Mouse (Mus musculus): ENCODE measurements at regions not wholly inside any gene's neighbourhood (a gene's known extent, or its start where the extent isn't known, plus 50 kb on each side); places are given as distances from the start of the nearest gene placed in this dataset.

DNA sequence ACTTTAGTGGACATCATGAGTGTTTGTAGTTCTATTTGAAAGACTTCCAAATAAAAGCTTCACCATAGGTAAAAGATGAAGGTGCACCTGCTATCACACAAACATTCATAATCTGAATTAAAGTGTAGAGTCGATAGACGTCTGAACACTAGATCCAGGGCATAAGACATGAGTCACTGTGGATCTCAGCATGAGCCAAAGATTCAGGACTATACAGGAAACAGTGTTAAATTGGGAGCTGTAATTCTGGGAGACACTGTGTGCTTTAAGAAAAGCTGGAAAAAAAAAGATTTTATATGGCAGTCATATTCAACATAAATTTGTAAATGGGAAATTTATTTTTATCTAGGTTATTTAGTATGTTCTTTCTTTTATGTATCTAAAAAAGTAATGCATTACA, 160.5 kb downstream of the Pdha2 start:
- Histone ChIP-seq H3K36me3 (replicated peaks; ENCODE audit: low read length) (no peaks in the 10 kb centered on the region), H3K4me3 (replicated peaks) (no peak overlapping the region), H3K4me1 (no peaks in the 10 kb centered on the region), H3K27me3 (replicated peaks) (no peaks in the 10 kb centered on the region), H3K9me3 (no peaks in the 10 kb centered on the region)
- TF ChIP-seq GATA1 (IDR thresholded peaks at IDR 0.05; ENCODE audit: borderline replicate concordance, low read length) = no peak

DNA sequence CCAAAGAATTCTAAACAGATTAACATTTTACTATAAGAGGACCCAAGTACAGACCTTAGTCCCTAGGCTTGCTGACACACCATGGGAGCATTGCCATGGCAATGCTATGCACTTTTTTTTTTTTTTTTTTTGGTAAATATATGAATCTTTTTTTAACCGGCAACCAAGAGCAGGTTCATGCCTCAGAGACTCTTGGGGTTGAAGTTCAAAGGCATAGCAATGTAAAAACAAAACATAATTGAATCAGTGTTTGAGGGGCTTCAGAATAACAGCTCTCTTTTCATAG, 197.9 kb downstream of the Pdha2 start:
- Histone ChIP-seq H3K36me3 (replicated peaks; ENCODE audit: low read length) (no peaks in the 10 kb centered on the region), H3K4me1 (no peaks in the 10 kb centered on the region), H3K27me3 (replicated peaks) (no peaks in the 10 kb centered on the region), H3K9me3 (0 out of 2 replicates have a peak, but pooled peaks cover 2% of the 10 kb centered on the region), H3K4me3 (replicated peaks) (no peak overlapping the region)
- TF ChIP-seq GATA1 (IDR thresholded peaks at IDR 0.05; ENCODE audit: borderline replicate concordance, low read length) (no peak), FLI1 (IDR thresholded peaks at IDR 0.05; ENCODE audit: low read length) (no peak)

DNA sequence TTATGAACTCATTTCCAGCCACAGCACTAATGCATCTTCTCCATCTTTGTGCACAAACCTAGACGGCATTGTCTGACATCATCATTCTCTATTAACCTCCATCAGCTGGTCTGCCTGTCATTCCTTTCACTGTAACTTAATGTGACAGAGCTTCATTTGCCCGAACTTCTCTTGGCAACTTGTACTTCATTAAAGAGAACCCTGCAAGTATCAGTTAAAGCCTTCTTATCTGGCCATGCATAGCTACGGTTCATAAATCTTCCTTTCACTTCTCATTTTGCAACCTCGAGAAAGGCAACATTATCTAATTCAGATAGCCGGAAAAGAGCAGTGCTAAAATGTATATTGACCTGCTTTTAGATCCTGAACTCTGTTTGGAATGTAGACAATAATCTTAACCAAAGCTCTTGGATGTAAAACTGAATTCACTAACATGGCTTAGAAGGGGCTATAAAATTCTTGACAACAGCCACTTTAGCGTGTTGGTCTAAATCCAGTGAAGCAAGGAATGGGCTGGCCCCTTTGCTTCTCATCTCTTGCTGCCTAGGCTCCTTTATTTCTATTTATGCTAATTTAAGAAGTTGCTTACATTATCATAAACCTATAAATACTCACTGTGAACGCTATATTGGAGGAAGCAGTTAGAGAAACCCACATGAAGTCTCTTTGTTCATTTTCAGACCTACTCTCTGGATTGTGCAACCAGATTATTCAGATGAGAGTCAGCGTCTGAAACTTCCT, 198.5 kb downstream of the Pdha2 start:
- Histone ChIP-seq H3K36me3 (replicated peaks; ENCODE audit: low read length) (no peaks in the 10 kb centered on the region), H3K9me3 (0 out of 2 replicates have a peak, but pooled peaks cover 2% of the 10 kb centered on the region), H3K4me3 (replicated peaks) (no peak overlapping the region), H3K4me1 (no peaks in the 10 kb centered on the region), H3K27me3 (replicated peaks) (no peaks in the 10 kb centered on the region)
- TF ChIP-seq GATA1 (IDR thresholded peaks at IDR 0.05; ENCODE audit: borderline replicate concordance, low read length) (no peak), FLI1 (IDR thresholded peaks at IDR 0.05; ENCODE audit: low read length) (no peak)

DNA sequence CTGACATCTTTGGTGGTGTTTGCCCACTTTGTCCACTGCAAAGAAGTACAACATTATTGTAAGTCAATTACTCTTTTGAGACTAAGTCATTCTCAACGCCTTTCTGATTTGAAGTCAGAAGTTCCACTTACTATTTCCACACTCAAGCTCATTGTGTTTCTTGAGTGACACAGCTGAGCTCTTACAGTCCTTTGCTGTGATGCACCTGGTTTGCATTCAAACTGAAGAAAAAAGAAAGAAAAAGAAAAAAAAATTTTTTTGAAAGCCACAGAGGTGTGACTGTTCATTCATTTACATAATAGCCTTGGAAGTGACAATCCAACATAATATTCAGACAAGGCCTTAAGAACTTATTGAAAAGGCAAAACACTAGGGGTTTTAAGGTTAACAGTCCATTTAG, 199.2 kb downstream of the Pdha2 start:
- H3K36me3 ChIP-seq (replicated peaks; ENCODE audit: low read length) = no peaks in the 10 kb centered on the region
- H3K27me3 ChIP-seq (replicated peaks) = no peaks in the 10 kb centered on the region
- 0 out of 2 replicates have a peak, but pooled peaks cover 2% of the 10 kb centered on the region for H3K9me3 ChIP-seq
- no peaks in the 10 kb centered on the region for H3K4me1 ChIP-seq
- no peak for TF ChIP-seq GATA1 (IDR thresholded peaks at IDR 0.05; ENCODE audit: borderline replicate concordance, low read length)
- TF ChIP-seq FLI1 (IDR thresholded peaks at IDR 0.05; ENCODE audit: low read length) = no peak
- H3K4me3 ChIP-seq (replicated peaks) = no peak overlapping the region

DNA sequence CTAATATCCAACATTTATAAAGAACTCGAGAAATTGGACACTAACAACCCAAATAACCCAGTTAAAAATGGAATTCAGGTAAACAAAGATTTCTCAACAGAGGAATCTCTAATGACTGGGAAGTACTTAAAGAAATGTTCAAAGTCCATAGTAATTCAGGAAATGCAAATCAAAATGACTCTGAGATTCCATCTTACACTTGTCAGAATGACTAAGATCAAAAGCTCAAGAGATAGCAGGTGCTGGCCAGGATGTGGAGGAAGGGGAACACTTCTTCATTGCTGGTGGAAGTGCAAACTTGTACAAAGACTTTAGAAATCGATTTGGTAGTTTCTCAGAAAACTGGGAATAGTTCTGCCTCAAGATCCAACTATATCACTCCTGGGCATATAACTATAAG, 203.4 kb downstream of the Pdha2 start:
- Histone ChIP-seq H3K27me3 (replicated peaks) (no peaks in the 10 kb centered on the region), H3K36me3 (replicated peaks; ENCODE audit: low read length) (no peaks in the 10 kb centered on the region), H3K4me3 (replicated peaks) (no peak overlapping the region), H3K4me1 (no peaks in the 10 kb centered on the region), H3K9me3 (no peaks in the 10 kb centered on the region)
- no peak for TF ChIP-seq FLI1 (IDR thresholded peaks at IDR 0.05; ENCODE audit: low read length)
- TF ChIP-seq GATA1 (IDR thresholded peaks at IDR 0.05; ENCODE audit: borderline replicate concordance, low read length) = no peak

DNA sequence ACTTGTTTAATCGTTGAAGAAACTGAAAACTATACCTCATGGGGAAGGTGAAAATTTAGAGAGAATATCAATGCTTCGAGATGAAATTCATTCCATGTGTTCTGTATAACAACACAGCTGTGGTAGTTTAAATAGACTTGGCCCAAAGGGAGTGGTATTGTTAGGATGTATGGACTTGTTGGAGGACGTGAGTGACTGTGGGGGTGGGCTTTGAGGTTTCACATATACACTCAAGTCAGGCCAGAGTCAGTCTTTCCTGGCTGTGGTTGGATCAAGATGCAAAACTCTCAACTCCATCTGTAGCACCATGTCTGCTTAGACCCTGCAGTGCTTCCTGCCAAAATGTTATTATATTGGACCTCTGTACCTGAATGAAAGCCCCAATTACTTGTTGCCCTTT, 206.3 kb downstream of the Pdha2 start:
- TF ChIP-seq GATA1 (IDR thresholded peaks at IDR 0.05; ENCODE audit: borderline replicate concordance, low read length) = no peak
- TF ChIP-seq FLI1 (IDR thresholded peaks at IDR 0.05; ENCODE audit: low read length) = no peak
- H3K4me3 ChIP-seq (replicated peaks) = no peak overlapping the region

DNA sequence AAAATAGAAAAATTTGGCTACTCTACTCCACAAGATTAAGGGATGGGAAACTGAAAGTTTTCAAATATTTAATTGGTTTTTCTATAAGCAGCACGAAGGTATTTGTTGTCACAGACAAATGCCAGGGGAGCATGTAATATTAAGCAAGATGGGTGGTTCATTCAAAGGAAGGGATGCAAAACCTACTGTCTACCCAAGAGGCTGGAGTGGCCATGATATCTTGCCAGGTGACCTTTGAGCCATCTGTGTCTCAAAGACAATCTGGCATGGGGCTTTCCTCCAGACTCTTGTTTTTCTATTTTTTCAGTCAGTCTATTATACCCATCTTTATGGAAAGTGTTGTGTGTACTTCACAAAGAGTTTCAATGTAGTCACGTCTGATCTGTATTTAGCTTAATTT, 208.6 kb downstream of the Pdha2 start:
- TF ChIP-seq FLI1 (IDR thresholded peaks at IDR 0.05; ENCODE audit: low read length) (no peak), GATA1 (IDR thresholded peaks at IDR 0.05; ENCODE audit: borderline replicate concordance, low read length) (no peak)
- no peaks in the 10 kb centered on the region for H3K9me3 ChIP-seq
- no peaks in the 10 kb centered on the region for H3K27me3 ChIP-seq (replicated peaks)
- no peaks in the 10 kb centered on the region for H3K36me3 ChIP-seq (replicated peaks; ENCODE audit: low read length)
- H3K4me1 ChIP-seq = no peaks in the 10 kb centered on the region
- no peak overlapping the region for H3K4me3 ChIP-seq (replicated peaks)

More for the DNA sequence above, 206.3 kb downstream of the Pdha2 start:
- H3K4me1 ChIP-seq = no peaks in the 10 kb centered on the region
- no peaks in the 10 kb centered on the region for H3K27me3 ChIP-seq (replicated peaks)
- no peaks in the 10 kb centered on the region for H3K9me3 ChIP-seq
- H3K36me3 ChIP-seq (replicated peaks; ENCODE audit: low read length) = no peaks in the 10 kb centered on the region

DNA sequence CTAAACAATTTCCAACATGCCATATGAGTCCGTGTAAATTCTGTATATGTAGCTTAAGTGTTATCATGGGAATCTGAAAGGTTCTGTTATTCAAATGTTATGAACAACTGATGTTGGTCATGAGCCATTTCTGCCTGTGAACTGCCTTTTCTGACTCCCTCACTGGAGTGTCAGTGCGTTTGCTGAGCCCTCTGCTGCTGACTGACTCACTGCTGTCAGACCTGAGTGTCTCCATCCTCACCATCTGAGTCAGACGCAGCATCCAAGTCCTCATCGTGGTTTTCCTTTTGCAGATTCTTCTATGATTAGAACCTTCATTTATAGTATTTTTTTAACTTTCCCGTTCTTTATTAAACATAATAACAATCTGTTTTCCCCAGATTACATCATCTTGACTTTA, 223.9 kb downstream of the Pdha2 start:
- no peak overlapping the region for H3K4me3 ChIP-seq (replicated peaks)
- H3K9me3 ChIP-seq = no peaks in the 10 kb centered on the region
- no peak for TF ChIP-seq FLI1 (IDR thresholded peaks at IDR 0.05; ENCODE audit: low read length)
- TF ChIP-seq GATA1 (IDR thresholded peaks at IDR 0.05; ENCODE audit: borderline replicate concordance, low read length) = no peak
- no peaks in the 10 kb centered on the region for H3K27me3 ChIP-seq (replicated peaks)
- no peaks in the 10 kb centered on the region for H3K4me1 ChIP-seq
- H3K36me3 ChIP-seq (replicated peaks; ENCODE audit: low read length) = no peaks in the 10 kb centered on the region

DNA sequence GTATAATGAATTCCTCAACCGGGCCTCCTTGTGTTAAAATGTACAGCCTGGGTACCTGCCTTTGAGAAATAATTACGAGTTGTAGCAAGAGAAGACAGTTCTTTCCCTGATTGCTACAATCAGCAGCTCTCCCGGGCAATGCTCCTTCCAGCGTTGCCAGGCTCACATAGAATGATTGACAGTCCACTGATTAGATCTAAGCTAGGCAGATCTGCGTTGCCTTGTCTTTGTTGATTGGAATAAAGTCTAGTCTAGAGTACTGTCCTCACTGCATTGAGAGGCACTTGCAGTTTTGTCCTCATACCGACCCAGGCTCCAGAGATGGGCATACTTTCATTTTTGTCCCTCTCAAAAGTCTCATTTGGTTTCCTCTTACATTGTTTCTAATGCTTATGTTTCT, 238.6 kb downstream of the Pdha2 start:
- Histone ChIP-seq H3K36me3 (replicated peaks; ENCODE audit: low read length) (no peaks in the 10 kb centered on the region), H3K4me3 (replicated peaks) (peak overlapping the region; percentile 88), H3K27me3 (replicated peaks) (no peaks in the 10 kb centered on the region), H3K4me1 (peaks cover 7% of the 10 kb centered on the region), H3K9me3 (no peaks in the 10 kb centered on the region)
- TF ChIP-seq FLI1 (IDR thresholded peaks at IDR 0.05; ENCODE audit: low read length) = no peak
- TF ChIP-seq GATA1 (IDR thresholded peaks at IDR 0.05; ENCODE audit: borderline replicate concordance, low read length) = no peak

DNA sequence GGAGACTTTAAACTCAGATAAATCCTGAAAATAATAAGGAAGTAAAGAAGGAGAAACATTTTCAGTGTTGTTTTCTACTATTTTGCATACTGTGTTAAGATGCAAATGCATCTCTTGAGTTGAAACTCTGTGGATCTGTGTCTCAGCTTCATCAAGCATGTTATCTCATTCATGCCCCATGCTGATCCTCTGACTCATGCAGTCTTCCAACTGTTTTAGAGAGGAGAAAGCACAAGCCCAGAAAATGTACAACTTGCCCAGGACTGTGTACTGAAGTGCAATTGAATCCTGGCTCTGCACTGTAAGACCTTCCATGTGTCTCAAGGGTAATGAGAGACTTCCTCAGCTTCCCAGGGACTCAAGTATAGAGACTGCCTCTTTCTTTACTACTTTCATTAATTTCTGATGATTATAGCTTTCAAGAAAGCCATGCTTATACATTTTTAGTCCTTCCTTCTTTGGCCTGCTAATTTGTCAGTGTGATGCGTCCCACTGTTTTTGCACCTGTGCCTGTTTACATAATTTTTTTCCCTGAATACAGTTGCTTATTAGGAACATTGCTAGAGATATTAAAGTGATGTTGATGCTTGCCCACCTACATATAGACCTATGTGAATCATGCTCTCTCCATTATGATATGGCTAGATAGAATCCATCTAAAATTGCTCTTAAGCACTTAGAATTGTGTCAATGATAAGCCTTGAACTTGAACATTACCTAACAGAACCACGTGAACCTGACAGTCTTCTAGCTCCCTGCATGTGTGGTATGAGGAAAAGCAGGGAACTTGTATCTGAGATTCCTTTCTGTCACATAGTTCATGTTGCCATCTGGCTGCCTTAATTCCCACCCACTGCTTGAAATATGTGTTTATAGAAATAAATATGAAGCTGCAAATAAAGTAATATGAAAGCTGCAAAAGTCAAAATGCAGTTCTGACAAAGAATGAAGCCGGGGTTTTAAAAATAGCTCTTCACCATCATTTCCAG, 242.0 kb downstream of the Pdha2 start:
- no peaks in the 10 kb centered on the region for H3K27me3 ChIP-seq (replicated peaks)
- H3K9me3 ChIP-seq = no peaks in the 10 kb centered on the region
- H3K4me1 ChIP-seq = peaks cover 7% of the 10 kb centered on the region

More for the DNA sequence above, 242.0 kb downstream of the Pdha2 start:
- TF ChIP-seq GATA1 (IDR thresholded peaks at IDR 0.05; ENCODE audit: borderline replicate concordance, low read length) (no peak), FLI1 (IDR thresholded peaks at IDR 0.05; ENCODE audit: low read length) (no peak)
- Histone ChIP-seq H3K36me3 (replicated peaks; ENCODE audit: low read length) (no peaks in the 10 kb centered on the region), H3K4me3 (replicated peaks) (no peak overlapping the region)
